Mouse (Mus musculus) spleen, postnatal 14 days (tissue): Measurements from ENCODE around the gene Cd180.

Experiments
- DNase-seq, 2 experiments: peaks; one replicate each; pipeline ENCODE4 v3.0.0; 2021 to 2022; ENCODE audit warnings: low spot score in 2 of 2

The Cd180 gene

GRCm38 (mm10) chr13:102693341-102693801 lies at the start of gene Cd180:
Cd180 (plus strand) TSS chr13:102693558.
- peak in 1 of 2 experiments; percentile 36 for DNase-seq

GRCm38 (mm10) chr13:102644344-102644743 lies 49.0 kb upstream of the Cd180 start:
- DNase-seq = no peak

- DNase-seq = peak in 1 of 2 experiments; percentile 43
These were observed 48.4 kb upstream of the Cd180 start for GRCm38 (mm10) chr13:102644789-102645551.

- no peak for DNase-seq
These were observed 47.0 kb upstream of the Cd180 start for GRCm38 (mm10) chr13:102646271-102646771.

- DNase-seq = no peak
These were observed 45.8 kb upstream of the Cd180 start for GRCm38 (mm10) chr13:102647511-102647910.

GRCm38 (mm10) chr13:102652303-102652889 lies 41.0 kb upstream of the Cd180 start:
- DNase-seq = no peak

GRCm38 (mm10) chr13:102655071-102655570 lies 38.2 kb upstream of the Cd180 start:
- DNase-seq = no peak

GRCm38 (mm10) chr13:102656153-102656690 lies 37.1 kb upstream of the Cd180 start:
- DNase-seq = no peak

GRCm38 (mm10) chr13:102658223-102658839 lies 35.0 kb upstream of the Cd180 start:
- no peak for DNase-seq

- no peak for DNase-seq
These were observed 29.3 kb upstream of the Cd180 start for GRCm38 (mm10) chr13:102664041-102664440.

GRCm38 (mm10) chr13:102664843-102665587 lies 28.3 kb upstream of the Cd180 start:
- peak; percentile 37 to 63 for DNase-seq

- DNase-seq = no peak
These were observed 27.6 kb upstream of the Cd180 start for GRCm38 (mm10) chr13:102665588-102666232.

- DNase-seq = no peak
These were observed 27.1 kb upstream of the Cd180 start for GRCm38 (mm10) chr13:102666233-102666614.

GRCm38 (mm10) chr13:102666731-102667130 lies 26.6 kb upstream of the Cd180 start:
- DNase-seq = no peak

- DNase-seq = no peak
These were observed 26.0 kb upstream of the Cd180 start for GRCm38 (mm10) chr13:102667401-102667800.

- no peak for DNase-seq
These were observed 25.5 kb upstream of the Cd180 start for GRCm38 (mm10) chr13:102667842-102668241.

GRCm38 (mm10) chr13:102668933-102669332 lies 24.4 kb upstream of the Cd180 start:
- no peak for DNase-seq

GRCm38 (mm10) chr13:102669522-102670256 lies 23.7 kb upstream of the Cd180 start:
- no peak for DNase-seq

GRCm38 (mm10) chr13:102670503-102670902 lies 22.9 kb upstream of the Cd180 start:
- DNase-seq = no peak

- no peak for DNase-seq
These were observed 19.3 kb upstream of the Cd180 start for GRCm38 (mm10) chr13:102674083-102674482.
